Mouse (Mus musculus) telencephalon, adult 2 months (tissue): ENCODE results near the gene Grin2b.
A peak's percentile ranks its signal among the peaks of the same experiment; 100 is the strongest.
"Not testable (repeated sequence)": the region's sequence is repeated elsewhere in the genome, so short reads cannot be mapped to it uniquely, and the experiment has no call there.

Source experiments
- DNase-seq: peaks from one replicate; pipeline ENCODE4 v3.0.0-alpha.2; 2011; ENCODE audit warnings: low read depth, low spot score

The Grin2b gene

GRCm38 (mm10) chr6:135907137-135907536 is 266.2 kb downstream of the Grin2b start:
- DNase-seq = no peak

- DNase-seq = no peak
Observed at GRCm38 (mm10) chr6:135904391-135904790, 268.9 kb downstream of the Grin2b start.

DNA sequence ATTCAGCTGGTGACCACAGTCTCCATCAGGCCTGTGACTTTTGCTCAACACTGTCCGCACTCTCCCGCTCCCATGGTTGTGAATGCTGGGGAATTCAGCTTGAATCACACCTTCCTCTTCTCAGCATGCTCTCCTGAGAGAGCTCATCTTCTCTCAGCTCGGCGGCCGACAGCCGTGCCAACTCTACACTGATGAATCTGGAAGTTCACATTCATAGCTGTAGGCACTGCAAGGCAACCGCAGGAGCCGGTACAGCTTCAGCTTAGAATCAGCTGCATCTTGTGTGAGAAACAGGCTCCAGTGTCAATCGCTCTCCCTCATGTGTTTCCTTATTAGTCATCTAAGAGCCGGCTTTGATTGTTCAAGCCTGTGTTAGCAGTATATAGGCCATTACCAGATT is 272.9 kb downstream of the Grin2b start:
- DNase-seq = peak; percentile 79

GRCm38 (mm10) chr6:135899225-135899624 is 274.1 kb downstream of the Grin2b start:
- peak; percentile 92 for DNase-seq

DNA sequence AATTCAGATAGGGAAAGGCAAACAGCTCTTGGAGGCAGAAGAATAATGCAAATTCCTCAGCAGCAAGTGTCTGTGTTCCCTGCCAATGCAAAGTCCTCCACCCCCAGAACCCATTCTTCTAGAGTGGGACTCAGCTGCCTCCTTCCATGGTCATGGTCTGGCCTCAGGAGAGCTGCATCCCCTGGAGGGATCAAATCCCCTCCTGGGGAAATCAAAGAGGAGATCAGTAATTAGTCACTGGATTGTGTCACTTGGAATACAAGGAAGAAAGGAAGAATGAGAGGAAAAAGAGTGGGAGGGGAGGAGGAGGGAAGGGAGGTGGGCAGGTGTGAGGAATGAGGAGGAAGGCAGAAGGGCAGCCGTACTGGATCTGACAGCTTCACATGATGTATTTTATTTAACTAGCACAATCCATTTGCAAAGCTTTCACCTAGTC is 278.5 kb downstream of the Grin2b start:
- peak; percentile 64 for DNase-seq

DNA sequence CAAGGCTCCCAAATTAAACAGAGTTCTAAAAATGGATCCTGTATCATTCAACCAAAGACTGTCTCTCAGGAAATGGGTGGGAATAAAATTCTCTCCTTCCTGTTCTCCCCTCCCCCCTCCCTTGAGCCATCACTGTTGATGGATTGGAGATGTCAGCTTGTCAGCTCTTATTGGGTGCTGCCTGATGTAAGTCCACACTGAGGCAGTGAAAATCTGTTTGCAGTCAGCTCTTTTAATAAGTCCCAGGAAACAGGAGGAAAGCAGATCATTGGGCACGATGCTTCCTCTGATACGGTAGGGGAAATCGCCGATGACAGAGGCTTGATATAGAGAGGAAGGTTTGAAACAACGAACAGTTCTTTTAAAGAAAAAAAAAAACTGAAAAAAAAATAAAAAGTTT is 290.7 kb downstream of the Grin2b start:
- DNase-seq = no peak

- no peak for DNase-seq
Observed at GRCm38 (mm10) chr6:135876163-135876726, 297.1 kb downstream of the Grin2b start.

DNA sequence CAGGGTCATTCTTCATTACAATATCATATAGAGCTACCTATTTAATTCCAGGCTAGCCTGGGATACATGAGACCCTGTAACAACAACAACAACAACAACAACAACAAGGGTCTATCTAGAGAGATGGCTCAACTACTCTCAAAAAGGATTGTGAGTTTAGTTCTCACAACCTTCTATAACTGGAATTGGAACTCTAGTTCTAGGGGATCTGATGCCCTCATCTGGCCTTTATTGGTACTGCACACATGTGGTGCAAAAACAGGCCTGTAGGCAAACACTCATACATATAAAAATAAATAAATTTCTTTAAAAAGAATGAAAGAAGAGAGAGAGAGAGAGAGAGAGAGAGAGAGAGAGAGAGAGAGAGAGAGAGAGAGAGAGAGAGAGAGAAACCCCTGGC is 298.7 kb downstream of the Grin2b start:
- DNase-seq = no peak

DNA sequence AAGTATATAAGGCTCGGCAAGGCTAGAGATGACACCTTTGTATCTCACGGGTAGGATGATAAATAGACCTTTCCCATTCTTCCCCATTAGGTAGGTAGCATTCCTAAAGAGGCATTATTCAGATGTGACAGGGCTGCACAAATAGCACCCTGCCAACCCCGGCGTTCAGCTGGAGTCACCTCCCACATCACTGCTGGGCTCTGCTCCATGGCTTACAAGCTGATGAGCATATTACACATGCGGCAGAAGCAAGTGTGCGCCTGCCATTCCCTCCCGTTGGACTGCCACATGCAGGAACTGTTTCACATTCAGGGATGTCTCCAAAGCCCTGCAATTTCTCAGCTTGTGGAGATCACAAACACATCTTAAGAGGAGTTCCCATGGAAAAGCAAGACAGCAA is 307.5 kb downstream of the Grin2b start:
- DNase-seq = peak; percentile 77

- DNase-seq = peak; percentile 80
Observed at GRCm38 (mm10) chr6:135863965-135864364, 309.3 kb downstream of the Grin2b start.

- DNase-seq = peak; percentile 91
Observed at GRCm38 (mm10) chr6:135859502-135859901, 313.8 kb downstream of the Grin2b start.

GRCm38 (mm10) chr6:135854173-135854591 is 319.1 kb downstream of the Grin2b start:
- peak; percentile 83 for DNase-seq

DNA sequence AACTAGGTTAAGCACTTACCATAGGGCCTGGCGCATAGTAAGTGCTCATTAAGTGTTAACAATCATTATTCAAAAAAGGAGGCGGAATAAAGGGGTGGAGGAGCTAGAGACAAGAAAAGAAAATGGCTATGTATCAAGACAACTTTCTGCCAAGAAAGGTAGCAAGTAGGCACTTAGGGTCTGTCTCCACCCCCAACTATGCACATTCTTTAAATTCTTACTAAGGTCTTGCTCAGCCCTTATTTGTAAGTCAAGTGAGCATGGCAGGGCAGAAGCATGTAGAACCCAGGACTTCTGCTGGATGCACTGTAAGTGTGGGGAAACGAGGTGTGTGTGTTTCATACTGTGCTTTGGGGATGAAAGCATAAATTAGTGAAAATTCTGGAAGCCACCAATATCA is 329.6 kb downstream of the Grin2b start:
- DNase-seq = no peak

DNA sequence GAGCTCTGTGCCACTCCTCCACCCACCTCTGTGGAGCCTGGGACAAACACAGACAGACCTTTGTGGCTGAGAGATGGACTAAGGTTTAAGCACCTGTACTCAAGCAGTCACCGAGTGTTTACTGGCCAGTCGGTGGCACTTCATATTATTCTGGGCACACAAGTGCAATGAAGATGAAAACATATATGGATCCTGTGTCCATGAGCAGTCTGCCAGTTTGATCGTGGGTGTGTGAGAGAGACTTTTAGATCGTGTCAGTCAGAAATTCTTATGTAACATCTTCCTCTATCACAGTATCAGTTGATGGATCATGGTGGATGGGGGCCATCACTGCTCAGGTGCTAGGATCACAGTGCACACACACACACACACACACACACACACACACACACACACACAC is 337.0 kb downstream of the Grin2b start:
- DNase-seq = no peak

DNA sequence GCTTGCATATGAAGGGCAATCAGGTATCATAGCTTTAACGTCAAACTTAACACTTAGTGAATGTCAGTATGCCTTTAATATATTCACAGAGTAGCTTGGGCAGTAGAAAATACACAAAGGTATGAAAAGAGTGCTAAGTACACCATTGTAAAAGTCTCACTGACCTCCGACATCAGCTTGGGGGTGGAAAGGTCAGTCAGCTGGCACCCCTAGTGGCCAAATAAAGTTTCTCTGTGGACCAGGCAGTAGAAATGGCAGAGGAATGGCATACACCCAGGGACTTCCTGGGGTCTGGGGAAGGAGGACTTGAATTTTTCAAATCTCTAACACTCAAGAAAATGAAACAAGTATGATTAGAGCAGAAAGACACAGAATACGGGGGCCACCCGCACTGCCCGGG is 339.8 kb downstream of the Grin2b start:
- DNase-seq = no peak

GRCm38 (mm10) chr6:135832041-135832440 is 341.3 kb downstream of the Grin2b start:
- peak; percentile 60 for DNase-seq

- DNase-seq = no peak
Observed at GRCm38 (mm10) chr6:135831032-135831431, 342.3 kb downstream of the Grin2b start.

GRCm38 (mm10) chr6:135829458-135829857 is 343.9 kb downstream of the Grin2b start:
- DNase-seq = no peak

DNA sequence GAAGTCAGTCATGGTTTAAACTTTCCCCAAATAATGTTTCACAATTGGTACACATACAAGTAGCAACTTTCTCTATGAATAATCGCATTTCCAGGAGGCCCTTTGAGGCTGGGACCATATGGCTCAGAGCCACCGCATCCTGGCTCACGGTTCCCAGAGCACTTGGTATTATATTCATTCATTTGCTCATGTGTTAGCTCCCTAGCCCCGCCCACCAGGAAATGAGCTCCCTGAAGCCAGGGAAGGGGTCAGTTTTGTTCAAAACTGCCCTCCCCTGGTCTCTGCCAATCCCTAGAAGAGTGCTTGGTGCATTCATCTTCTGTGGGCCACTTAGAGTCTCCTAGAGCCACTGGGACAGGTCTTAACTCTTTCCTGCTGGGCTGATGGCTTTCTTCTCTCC is 344.3 kb downstream of the Grin2b start:
- DNase-seq = no peak

GRCm38 (mm10) chr6:135827942-135828341 is 345.4 kb downstream of the Grin2b start:
- DNase-seq = no peak

DNA sequence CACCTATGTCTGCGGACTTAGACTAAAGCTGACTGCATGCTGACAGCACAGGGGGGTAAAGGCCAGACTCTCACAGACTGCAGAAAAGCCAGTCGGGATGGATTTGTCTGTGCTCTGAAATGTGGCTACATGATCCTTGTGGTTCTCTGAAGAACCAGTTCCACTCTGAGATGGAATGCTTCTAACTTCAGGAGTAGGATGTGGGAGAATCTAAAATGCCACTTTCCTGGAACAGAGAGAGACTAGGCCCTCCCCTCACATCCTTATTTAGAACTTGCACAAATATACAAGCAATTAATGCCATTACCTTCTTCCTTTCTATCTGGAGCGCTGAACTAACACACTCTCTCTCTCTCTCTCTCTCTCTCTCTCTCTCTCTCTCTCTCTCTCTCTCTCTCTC is 346.0 kb downstream of the Grin2b start:
- DNase-seq = peak; percentile 67

GRCm38 (mm10) chr6:135826776-135827175 is 346.5 kb downstream of the Grin2b start:
- DNase-seq = not testable (repeated sequence)

GRCm38 (mm10) chr6:135817391-135817790 is 355.9 kb downstream of the Grin2b start:
- no peak for DNase-seq

DNA sequence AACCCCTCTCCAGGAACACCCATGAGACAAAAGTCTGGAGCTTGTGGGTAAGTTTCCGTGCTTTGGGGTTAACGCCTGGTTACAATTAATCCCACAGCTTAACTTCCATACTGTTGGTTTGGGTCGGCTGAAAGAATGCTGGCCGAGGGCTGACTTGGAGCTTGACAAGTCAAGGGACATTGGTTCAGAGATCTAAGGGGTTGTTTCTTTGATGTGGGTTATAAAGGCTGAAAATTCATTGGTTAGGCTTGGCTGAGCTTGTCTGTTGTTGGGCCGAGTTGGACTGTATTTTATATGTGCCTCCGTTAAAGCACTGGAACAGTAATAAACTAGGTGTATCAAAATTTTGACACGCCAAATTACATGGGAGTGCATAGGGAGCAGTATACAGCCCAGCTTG is 359.6 kb downstream of the Grin2b start:
- DNase-seq = no peak
